Mouse (Mus musculus): ENCODE results near the gene Carmil1. TPM values are rescaled to one million over a fixed set of nuclear protein-coding genes. Genes with fewer than 3 reads are reported as not detected.

The Carmil1 gene
- total and polyA plus RNA-seq, 3 experiments = 0.15 to 1.2 TPM; not detected in 1

DNA sequence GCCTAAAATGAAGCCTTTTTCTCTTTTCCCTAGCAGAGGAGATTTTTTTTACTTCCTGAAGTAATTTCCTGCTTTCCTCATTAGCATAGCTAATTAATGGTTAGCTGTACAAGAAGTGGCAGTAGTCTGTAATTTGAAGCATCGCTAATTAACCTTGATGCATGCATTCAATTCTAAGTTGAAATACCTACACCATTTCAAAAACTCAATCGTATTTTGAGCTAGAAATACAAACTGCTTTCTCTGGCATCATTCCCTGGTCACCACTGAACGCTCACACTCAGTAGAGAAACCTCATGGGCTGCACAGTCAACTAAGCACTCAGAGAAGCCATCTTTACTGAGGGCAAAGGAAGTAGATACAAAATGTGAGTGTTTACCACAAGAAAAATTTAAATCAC lies 285.8 kb downstream of the Carmil1 start:
- no peaks in the 10 kb centered on the region for H3K79me2 ChIP-seq (ENCODE audit: control insufficient read depth, insufficient read depth, low read length, poor library complexity)
- TF ChIP-seq E2F4 (IDR thresholded peaks at IDR 0.05; ENCODE audit: borderline replicate concordance, low read depth, low read length) = no peak
- no peak for TF ChIP-seq MEF2A (IDR thresholded peaks at IDR 0.05; ENCODE audit: extremely low read depth, insufficient replicate concordance, low read depth, low read length, poor library complexity, severe bottlenecking)
- no peak for TF ChIP-seq ZKSCAN1 (IDR thresholded peaks at IDR 0.05; ENCODE audit: low read depth, low read length)
- TF ChIP-seq CHD2 (IDR thresholded peaks at IDR 0.05; ENCODE audit: low read length) = no peak
- no peak for TF ChIP-seq NRF1 (IDR thresholded peaks at IDR 0.05; ENCODE audit: insufficient read depth, low read depth, low read length, poor library complexity, severe bottlenecking)
- no peak for TF ChIP-seq ELF1 (IDR thresholded peaks at IDR 0.05; ENCODE audit: low read depth, low read length)
- no peak for TF ChIP-seq TAL1 (IDR thresholded peaks at IDR 0.05; ENCODE audit: low read length)
- no peak for TF ChIP-seq MAX (IDR thresholded peaks at IDR 0.05; ENCODE audit: low read length)
- TF ChIP-seq UBTF (IDR thresholded peaks at IDR 0.05; ENCODE audit: borderline replicate concordance, insufficient read depth, low read depth, low read length) = no peak
- TF ChIP-seq CTCF (IDR thresholded peaks at IDR 0.05 in 2 of 3, conservative IDR thresholded peaks at IDR 0.05 in 1 of 3; ENCODE audit: control insufficient read depth in 1 of 3, insufficient read depth in 1 of 3, low read depth in 2 of 3, low read length in 3 of 3, poor library complexity in 1 of 3, severe bottlenecking in 1 of 3) = no peak
- no peak for TF ChIP-seq USF2 (IDR thresholded peaks at IDR 0.05; ENCODE audit: borderline replicate concordance in 1 of 2, insufficient read depth in 1 of 2, low read depth in 1 of 2, low read length in 2 of 2)
- TF ChIP-seq SIN3A (IDR thresholded peaks at IDR 0.05; ENCODE audit: low read length) = no peak
- TF ChIP-seq GABPA (IDR thresholded peaks at IDR 0.05; ENCODE audit: low read depth, low read length) = no peak
- TF ChIP-seq JUND (IDR thresholded peaks at IDR 0.05; ENCODE audit: low read depth, low read length) = no peak
- no peak for TF ChIP-seq POLR2AphosphoS5 (IDR thresholded peaks at IDR 0.05; ENCODE audit: borderline replicate concordance, low read depth, low read length)
- H3K36me3 ChIP-seq (ENCODE audit: control insufficient read depth in 1 of 2, insufficient read depth in 2 of 2, low read length in 2 of 2) = no peaks in the 10 kb centered on the region
- DNase-seq (ENCODE audit: low read depth, low spot score) = no peak
- no peak overlapping the region for H3K27ac ChIP-seq (ENCODE audit: control insufficient read depth, low read depth, low read length)
- no peak overlapping the region for H3K9ac ChIP-seq (ENCODE audit: control insufficient read depth, low read depth, low read length, poor library complexity, severe bottlenecking)
- no peaks in the 10 kb centered on the region for H3K4me1 ChIP-seq (ENCODE audit: control insufficient read depth in 1 of 2, insufficient read depth in 2 of 2, low read length in 2 of 2)
- peaks cover 3 to 7% of the 10 kb centered on the region in 2 experiments; a peak in 3 of 4 replicates for H3K27me3 ChIP-seq (ENCODE audit: control insufficient read depth in 1 of 2, insufficient read depth in 2 of 2, low read length in 2 of 2)
- H3K4me3 ChIP-seq (ENCODE audit: control insufficient read depth in 1 of 2, insufficient read depth in 1 of 2, low read depth in 2 of 2, low read length in 2 of 2) = no peak overlapping the region
- no peaks in the 10 kb centered on the region for H3K9me3 ChIP-seq (replicated peaks; ENCODE audit: insufficient read depth, low read length)

DNA sequence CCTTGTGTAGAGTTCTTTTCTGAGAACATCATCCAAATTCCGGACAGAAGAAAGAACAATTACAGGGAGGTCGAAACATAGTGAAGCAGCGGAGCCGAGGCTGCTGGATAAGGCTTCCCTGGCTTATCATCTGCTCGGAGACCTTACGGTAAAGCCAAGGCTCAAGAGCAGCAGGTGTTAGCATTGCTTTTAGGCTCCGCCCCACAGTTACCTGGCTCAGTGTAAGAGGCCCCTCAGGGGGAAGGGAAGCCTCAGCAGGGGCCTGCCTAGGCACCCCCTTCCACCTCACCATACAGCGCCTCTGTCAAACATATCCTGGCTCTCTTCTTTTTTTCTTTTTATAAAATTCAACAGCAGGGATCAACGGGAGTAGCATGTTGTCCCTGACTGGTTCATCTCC lies 286.6 kb downstream of the Carmil1 start:
- no peaks in the 10 kb centered on the region for H3K36me3 ChIP-seq (ENCODE audit: control insufficient read depth in 1 of 2, insufficient read depth in 2 of 2, low read length in 2 of 2)
- H3K4me3 ChIP-seq (ENCODE audit: control insufficient read depth in 1 of 2, insufficient read depth in 1 of 2, low read depth in 2 of 2, low read length in 2 of 2) = no peak overlapping the region
- H3K27me3 ChIP-seq (ENCODE audit: control insufficient read depth in 1 of 2, insufficient read depth in 2 of 2, low read length in 2 of 2) = peaks cover 3 to 7% of the 10 kb centered on the region in 2 experiments; a peak in 3 of 4 replicates
- H3K4me1 ChIP-seq (ENCODE audit: control insufficient read depth in 1 of 2, insufficient read depth in 2 of 2, low read length in 2 of 2) = no peaks in the 10 kb centered on the region
- H3K27ac ChIP-seq (ENCODE audit: control insufficient read depth, low read depth, low read length) = no peak overlapping the region
- TF ChIP-seq MEF2A (IDR thresholded peaks at IDR 0.05; ENCODE audit: extremely low read depth, insufficient replicate concordance, low read depth, low read length, poor library complexity, severe bottlenecking) (no peak), SMC3 (IDR thresholded peaks at IDR 0.05; ENCODE audit: low read depth, low read length) (no peak), NELFE (IDR thresholded peaks at IDR 0.05; ENCODE audit: low read depth, low read length) (no peak), RAD21 (IDR thresholded peaks at IDR 0.05; ENCODE audit: low read depth, low read length) (no peak), TCF12 (IDR thresholded peaks at IDR 0.05; ENCODE audit: low read depth, low read length) (no peak), ZKSCAN1 (IDR thresholded peaks at IDR 0.05; ENCODE audit: low read depth, low read length) (no peak), GABPA (IDR thresholded peaks at IDR 0.05; ENCODE audit: low read depth, low read length) (no peak), USF1 (IDR thresholded peaks at IDR 0.05; ENCODE audit: low read depth, low read length) (no peak)
- no peaks in the 10 kb centered on the region for H3K9me3 ChIP-seq (replicated peaks; ENCODE audit: insufficient read depth, low read length)
- no peaks in the 10 kb centered on the region for H3K79me2 ChIP-seq (ENCODE audit: control insufficient read depth, insufficient read depth, low read length, poor library complexity)
- no peak for DNase-seq (ENCODE audit: low read depth, low spot score)
- no peak overlapping the region for H3K9ac ChIP-seq (ENCODE audit: control insufficient read depth, low read depth, low read length, poor library complexity, severe bottlenecking)

All from MEL (cell line).